Mouse (Mus musculus): ENCODE measurements around the gene Psmg1. TPM values are rescaled to one million over a fixed set of nuclear protein-coding genes. Genes with fewer than 3 reads are reported as not detected.

Gene Psmg1
- polyA plus RNA-seq, 1 experiment from 2014 or later = 88.5 TPM

Small RNA genes within 50 kb of the gene (microRNA-seq; reads per million reads assigned to microRNA genes)
- not detected for gene Gm27833

Other genes with a start within 250 kb of the Psmg1 start
- 80.4 and 81.5 TPM in 2 replicates for gene Brwd1, start 91.6 kb upstream of the Psmg1 start, polyA plus RNA-seq (2015; fragmentation: Nextera tagmentation; extraction: Ambion mirVana)
- 613 and 648 TPM in 2 replicates for gene Hmgn1, start 136.8 kb upstream of the Psmg1 start, polyA plus RNA-seq (2015; fragmentation: Nextera tagmentation; extraction: Ambion mirVana)
- 49.0 and 49.5 TPM in 2 replicates for gene Wrb, start 154.4 kb upstream of the Psmg1 start, polyA plus RNA-seq (2015; fragmentation: Nextera tagmentation; extraction: Ambion mirVana)
- 0.96 and 1.2 TPM in 2 replicates for gene Lca5l, start 201.3 kb upstream of the Psmg1 start, polyA plus RNA-seq (2015; fragmentation: Nextera tagmentation; extraction: Ambion mirVana)
- 12.3 and 16.1 TPM in 2 replicates for gene Sh3bgr, start 209.5 kb upstream of the Psmg1 start, polyA plus RNA-seq (2015; fragmentation: Nextera tagmentation; extraction: Ambion mirVana)
- gene B3galt5, start 244.8 kb upstream of the Psmg1 start, polyA plus RNA-seq (2015; fragmentation: Nextera tagmentation; extraction: Ambion mirVana) = 3.3 TPM in 2 replicates

All from lung, embryonic 15.5 days (tissue).